ENCODE assay signal across 10 mouse cellular contexts in genomic region chr14:79521056-79521455, GRCm38 (mm10). TPM values are rescaled to one million over a fixed set of nuclear protein-coding genes. Genes with fewer than 3 reads are reported as not detected.
A peak's percentile ranks its signal among the peaks of the same experiment; 100 is the strongest.
DNase-seq lines count a peak whose midpoint lies in the region; ATAC-seq lines count a peak whose summit lies in the region.
"Had no signal": no experiment of that assay in that cellular context is flagged by ENCODE, and none has a peak within 500 bp of the region (broad histone marks: within the 10 kb centered on the region; RNA-seq: fewer than 3 reads in every experiment).

No protein-coding gene starts in this region.

- H3K4me2 ChIP-seq in kidney, embryonic 15.5 days: no peak overlapping the region
- H3K4me2 ChIP-seq in liver, embryonic 12.5 days: peak overlapping the region; percentile 47

- H3K9me3 ChIP-seq in kidney, embryonic 15.5 days (replicated peaks): no peaks in the 10 kb centered on the region
- no peaks in the 10 kb centered on the region for H3K9me3 ChIP-seq in liver, embryonic 12.5 days (replicated peaks)

- 0 out of 2 replicates have a peak, but pooled peaks cover 10% of the 10 kb centered on the region for H3K4me1 ChIP-seq in kidney, embryonic 15.5 days
- peaks cover 75% of the 10 kb centered on the region for H3K4me1 ChIP-seq in liver, embryonic 12.5 days

- WGBS in kidney, embryonic 15.5 days: 68% methylated on average over 1 of the region's 1 CpGs
- WGBS in liver, embryonic 12.5 days (ENCODE audit: insufficient replicate concordance): 26% methylated on average over 1 of the region's 1 CpGs

- H3K27ac ChIP-seq in kidney, embryonic 15.5 days: peak overlapping the region; percentile 20; the same call in 1 of the 2 replicates
- H3K27ac ChIP-seq in liver, embryonic 12.5 days: peak overlapping the region; percentile 86

- ATAC-seq in kidney, embryonic 15.5 days (replicated peaks; ENCODE audit: low FRiP score): no peak
- peak; percentile 48 for ATAC-seq in liver, embryonic 12.5 days

- H3K27me3 ChIP-seq in kidney, embryonic 15.5 days: no peaks in the 10 kb centered on the region
- no peaks in the 10 kb centered on the region for H3K27me3 ChIP-seq in liver, embryonic 12.5 days (replicated peaks)

- no peak overlapping the region for H3K4me3 ChIP-seq in kidney, embryonic 15.5 days (replicated peaks)
- H3K4me3 ChIP-seq in liver, embryonic 12.5 days: peak overlapping the region; percentile 9
- H3K4me3 ChIP-seq: erythroblast, embryonic 14.5 days had no signal

- H3K36me3 ChIP-seq in kidney, embryonic 15.5 days: no peaks in the 10 kb centered on the region
- 0 out of 2 replicates have a peak, but pooled peaks cover 2% of the 10 kb centered on the region for H3K36me3 ChIP-seq in liver, embryonic 12.5 days

- DNase-seq in kidney, postnatal 25 days: no peak
- DNase-seq in thymus, postnatal 0 days (ENCODE audit: low spot score): peak; percentile 25
- DNase-seq in thymus, postnatal 14 days: no peak
- DNase-seq in urinary bladder, postnatal 4 days (ENCODE audit: low spot score in 2 of 2): no peak
- no peak for DNase-seq in adrenal gland, postnatal 4 days (ENCODE audit: low spot score in 2 of 2)
- DNase-seq: kidney, adult 11 months; right cerebral cortex, postnatal 25 days had no signal

- H3K9ac ChIP-seq in kidney, embryonic 15.5 days: no peak overlapping the region
- H3K9ac ChIP-seq in liver, embryonic 12.5 days: peak overlapping the region; percentile 53

RNA-seq across cellular contexts. Expression of gene Wbp4, which starts 39.7 kb away (rescaled TPM):
- polyA plus RNA-seq in kidney, embryonic 15.5 days (2015; fragmentation: Nextera tagmentation; extraction: Ambion mirVana): 40.8 and 41.2 TPM in 2 replicates
- 45.7 and 49.9 TPM in 2 replicates for polyA plus RNA-seq in thymus, postnatal 0 days (2015; fragmentation: Nextera tagmentation; extraction: Ambion mirVana)
- polyA plus RNA-seq in liver, embryonic 12.5 days (2016; fragmentation: Nextera tagmentation; extraction: Ambion mirVana): 22.4 and 23.5 TPM in 2 replicates
- total RNA-seq in adrenal gland, postnatal 4 days (2021): 10 to 100 TPM; 44.8 to 46.7 TPM

RNA-seq across cellular contexts. Expression of gene Elf1, which starts 40.1 kb away (rescaled TPM):
- polyA plus RNA-seq in kidney, embryonic 15.5 days (2015; fragmentation: Nextera tagmentation; extraction: Ambion mirVana): 13.7 and 14.7 TPM in 2 replicates
- polyA plus RNA-seq in thymus, postnatal 0 days (2015; fragmentation: Nextera tagmentation; extraction: Ambion mirVana): 86.6 and 108 TPM in 2 replicates
- polyA plus RNA-seq in liver, embryonic 12.5 days (2016; fragmentation: Nextera tagmentation; extraction: Ambion mirVana): 18.9 and 21.2 TPM in 2 replicates
- total RNA-seq in adrenal gland, postnatal 4 days (2021): 10 to 100 TPM; 27.4 to 28.8 TPM
